In genomic region chr6:125148926-125149568, GRCm38 (mm10) we compare ENCODE assay signal across 8 mouse cellular contexts. TPM values are rescaled to one million over a fixed set of nuclear protein-coding genes. Genes with fewer than 3 reads are reported as not detected.
A peak's percentile ranks its signal among the peaks of the same experiment; 100 is the strongest.
DNase-seq lines count a peak whose midpoint lies in the region; ATAC-seq and TF ChIP-seq lines count a peak whose summit lies in the region.

No protein-coding gene starts in this region.

- no peak overlapping the region for H3K4me3 ChIP-seq in lung, embryonic 14.5 days (ENCODE audit: low read depth, low read length)
- peak overlapping the region; percentile 19 for H3K4me3 ChIP-seq in heart, embryonic 11.5 days (ENCODE audit: low read depth, low read length)
- H3K4me3 ChIP-seq in kidney, embryonic 16.5 days (ENCODE audit: low read length): no peak overlapping the region

- DNase-seq in lung, embryonic 14.5 days: peak; percentile 27
- DNase-seq in lung, postnatal 25 days (ENCODE audit: low spot score): no peak
- peak; percentile 58 for DNase-seq in cerebellum, adult 9-10 months
- peak; percentile 73 for DNase-seq in lung, postnatal 10 days
- no peak for DNase-seq in embryo, embryonic 10.5 days (ENCODE audit: low spot score)
- no peak for DNase-seq in T-cell, adult 2 months (ENCODE audit: low spot score)

- peak overlapping the region; percentile 66 for H3K27ac ChIP-seq in lung, embryonic 14.5 days (ENCODE audit: low read depth)
- H3K27ac ChIP-seq in heart, embryonic 11.5 days (ENCODE audit: low read depth, low read length): peak overlapping the region; percentile 89
- H3K27ac ChIP-seq in kidney, embryonic 16.5 days (ENCODE audit: low read length): peak overlapping the region; percentile 76

- TF ChIP-seq CTCF in lung, embryonic 14.5 days (IDR thresholded peaks at IDR 0.05; ENCODE audit: low read depth): no peak

- no peak for ATAC-seq in lung, embryonic 14.5 days (ENCODE audit: insufficient read depth)
- ATAC-seq in heart, embryonic 11.5 days (replicated peaks; ENCODE audit: insufficient number of reproducible peaks, low FRiP score, low TSS enrichment): no peak
- 0 out of 2 replicates have a peak, but pooled peaks have one; percentile 7 for ATAC-seq in kidney, embryonic 16.5 days (ENCODE audit: low FRiP score, low TSS enrichment)

- peak overlapping the region; percentile 26 for H3K9ac ChIP-seq in lung, embryonic 14.5 days
- H3K9ac ChIP-seq in heart, embryonic 11.5 days (ENCODE audit: low read depth, low read length): peak overlapping the region; percentile 86
- H3K9ac ChIP-seq in kidney, embryonic 16.5 days (replicated peaks; ENCODE audit: low read length): peak overlapping the region; percentile 33; the same call in 1 of the 2 replicates

- no peaks in the 10 kb centered on the region for H3K27me3 ChIP-seq in lung, embryonic 14.5 days (ENCODE audit: insufficient read depth, low read length)
- H3K27me3 ChIP-seq in heart, embryonic 11.5 days (ENCODE audit: control insufficient read depth, insufficient read depth, low read length): no peaks in the 10 kb centered on the region
- H3K27me3 ChIP-seq in kidney, embryonic 16.5 days (ENCODE audit: insufficient read depth, low read length): no peaks in the 10 kb centered on the region

- peaks cover 18% of the 10 kb centered on the region for H3K36me3 ChIP-seq in lung, embryonic 14.5 days (ENCODE audit: insufficient read depth)
- H3K36me3 ChIP-seq in heart, embryonic 11.5 days (ENCODE audit: control insufficient read depth, insufficient read depth, low read length): peaks cover 9% of the 10 kb centered on the region
- peaks cover 13% of the 10 kb centered on the region for H3K36me3 ChIP-seq in kidney, embryonic 16.5 days (ENCODE audit: insufficient read depth, low read length)

- no peaks in the 10 kb centered on the region for H3K9me3 ChIP-seq in lung, embryonic 14.5 days (ENCODE audit: low read depth, low read length)
- H3K9me3 ChIP-seq in heart, embryonic 11.5 days (replicated peaks; ENCODE audit: control insufficient read depth, low read length): no peaks in the 10 kb centered on the region
- no peaks in the 10 kb centered on the region for H3K9me3 ChIP-seq in kidney, embryonic 16.5 days (ENCODE audit: low read length)

- H3K4me2 ChIP-seq in lung, embryonic 14.5 days: no peak overlapping the region; the same call in 1 of the 2 replicates
- peak overlapping the region; percentile 94 for H3K4me2 ChIP-seq in heart, embryonic 11.5 days
- peak overlapping the region; percentile 19 for H3K4me2 ChIP-seq in kidney, embryonic 16.5 days (replicated peaks; ENCODE audit: low read depth, low read length)

- 74% methylated on average over 16 of the region's 16 CpGs for WGBS in lung, embryonic 14.5 days
- 59% methylated on average over 16 of the region's 16 CpGs for WGBS in heart, embryonic 11.5 days (ENCODE audit: insufficient replicate concordance)
- 47% methylated on average over 16 of the region's 16 CpGs for WGBS in kidney, embryonic 16.5 days

- peaks cover 10% of the 10 kb centered on the region; the same call in 1 of the 2 replicates for H3K4me1 ChIP-seq in lung, embryonic 14.5 days (ENCODE audit: insufficient read depth)
- H3K4me1 ChIP-seq in heart, embryonic 11.5 days (ENCODE audit: control insufficient read depth, insufficient read depth, low read length): peaks cover 40% of the 10 kb centered on the region
- H3K4me1 ChIP-seq in kidney, embryonic 16.5 days (ENCODE audit: insufficient read depth, low read length): peaks cover 60% of the 10 kb centered on the region

RNA-seq across cellular contexts. Expression of gene Iffo1, which starts 4.0 kb away (rescaled TPM):
- 6.0 and 6.2 TPM in 2 replicates for polyA plus RNA-seq in lung, embryonic 14.5 days (2014; fragmentation: Nextera tagmentation; extraction: Ambion mirVana)
- 6.7 and 11.0 TPM in 2 replicates for polyA plus RNA-seq in heart, embryonic 11.5 days (2014; fragmentation: Nextera tagmentation; extraction: Ambion mirVana)
- 7.9 and 8.7 TPM in 2 replicates for polyA plus RNA-seq in kidney, embryonic 16.5 days (2015; fragmentation: Nextera tagmentation; extraction: Ambion mirVana)

RNA-seq across cellular contexts. Expression of gene Gapdh, which starts 17.2 kb away (rescaled TPM):
- 1,954 TPM in 2 replicates for polyA plus RNA-seq in lung, embryonic 14.5 days (2014; fragmentation: Nextera tagmentation; extraction: Ambion mirVana)
- polyA plus RNA-seq in heart, embryonic 11.5 days (2014; fragmentation: Nextera tagmentation; extraction: Ambion mirVana): 4,443 and 4,472 TPM in 2 replicates
- polyA plus RNA-seq in kidney, embryonic 16.5 days (2015; fragmentation: Nextera tagmentation; extraction: Ambion mirVana): 2,036 and 2,102 TPM in 2 replicates

RNA-seq across cellular contexts. Expression of gene Nop2, which starts 17.3 kb away (rescaled TPM):
- polyA plus RNA-seq in lung, embryonic 14.5 days (2014; fragmentation: Nextera tagmentation; extraction: Ambion mirVana): 58.5 and 70.6 TPM in 2 replicates
- polyA plus RNA-seq in heart, embryonic 11.5 days (2014; fragmentation: Nextera tagmentation; extraction: Ambion mirVana): 50.7 and 52.9 TPM in 2 replicates
- 68.6 and 69.3 TPM in 2 replicates for polyA plus RNA-seq in kidney, embryonic 16.5 days (2015; fragmentation: Nextera tagmentation; extraction: Ambion mirVana)

RNA-seq across cellular contexts. Expression of gene Ncapd2, which starts 42.5 kb away (rescaled TPM):
- polyA plus RNA-seq in lung, embryonic 14.5 days (2014; fragmentation: Nextera tagmentation; extraction: Ambion mirVana): 151 and 167 TPM in 2 replicates
- polyA plus RNA-seq in heart, embryonic 11.5 days (2014; fragmentation: Nextera tagmentation; extraction: Ambion mirVana): 82.3 and 84.0 TPM in 2 replicates
- 151 and 163 TPM in 2 replicates for polyA plus RNA-seq in kidney, embryonic 16.5 days (2015; fragmentation: Nextera tagmentation; extraction: Ambion mirVana)

RNA-seq across cellular contexts. Expression of gene Mrpl51, which starts 42.6 kb away (rescaled TPM):
- polyA plus RNA-seq in lung, embryonic 14.5 days (2014; fragmentation: Nextera tagmentation; extraction: Ambion mirVana): 202 and 205 TPM in 2 replicates
- 226 and 234 TPM in 2 replicates for polyA plus RNA-seq in heart, embryonic 11.5 days (2014; fragmentation: Nextera tagmentation; extraction: Ambion mirVana)
- polyA plus RNA-seq in kidney, embryonic 16.5 days (2015; fragmentation: Nextera tagmentation; extraction: Ambion mirVana): 213 and 228 TPM in 2 replicates

Comparison
In these comparisons a context has a peak if more than half of its experiments do, and no peak if none do; other contexts are left out.
1. DNase-seq: peak in lung, embryonic 14.5 days (single experiment), cerebellum, adult 9-10 months (single experiment) and lung, postnatal 10 days (single experiment); none in lung, postnatal 25 days (single experiment), embryo, embryonic 10.5 days (single experiment) and T-cell, adult 2 months (single experiment).
2. H3K9ac ChIP-seq: peak in every context shown above with its lines; median percentile 86 in heart, embryonic 11.5 days; 33 in kidney, embryonic 16.5 days; 26 in lung, embryonic 14.5 days.
3. Peak in every context shown above with its lines, with median percentiles within 50 percentile points of each other: H3K27ac ChIP-seq.